Mouse (Mus musculus) c-Kit-positive CD71-positive TER-119-positive erythroid progenitor cells, embryonic 14.5 days (primary cell): ENCODE results near the gene Gm10428.
"Not testable (repeated sequence)": the region's sequence is repeated elsewhere in the genome, so short reads cannot be mapped to it uniquely, and the experiment has no call there.

Source experiments
- DNase-seq: peaks from one replicate; pipeline ENCODE4 v3.0.0-alpha.2; 2013; ENCODE audit warnings: low spot score

Gene Gm10428

GRCm38 (mm10) chr11:62752780-62753179, at the start of gene Gm10428:
Gene Gm10428 (plus strand): TSS chr11:62753100.
- DNase-seq, result no peak

GRCm38 (mm10) chr11:62706141-62706540, 46.8 kb upstream of the Gm10428 start:
- no peak for DNase-seq

GRCm38 (mm10) chr11:62708252-62708651, 44.6 kb upstream of the Gm10428 start:
- DNase-seq, result no peak

GRCm38 (mm10) chr11:62710657-62711056, 42.2 kb upstream of the Gm10428 start:
- DNase-seq, result no peak

- DNase-seq, result no peak
Measured at GRCm38 (mm10) chr11:62728276-62728675, 24.6 kb upstream of the Gm10428 start.

GRCm38 (mm10) chr11:62731311-62732021, 21.4 kb upstream of the Gm10428 start, which contains the start of gene Zfp287:
Gene Zfp287 (minus strand): TSS chr11:62731905.
- DNase-seq, result no peak

GRCm38 (mm10) chr11:62732022-62732387, 20.9 kb upstream of the Gm10428 start:
- no peak for DNase-seq

- DNase-seq, result no peak
Measured at GRCm38 (mm10) chr11:62732665-62733064, 20.2 kb upstream of the Gm10428 start.

GRCm38 (mm10) chr11:62741186-62741585, 11.7 kb upstream of the Gm10428 start:
- DNase-seq, result no peak

- DNase-seq, result no peak
Measured at GRCm38 (mm10) chr11:62742261-62742957, 10.5 kb upstream of the Gm10428 start.

GRCm38 (mm10) chr11:62744103-62744502, 8.8 kb upstream of the Gm10428 start:
- DNase-seq, result peak; percentile 43

GRCm38 (mm10) chr11:62746001-62746533, 6.8 kb upstream of the Gm10428 start:
- no peak for DNase-seq

GRCm38 (mm10) chr11:62747227-62747626, 5.7 kb upstream of the Gm10428 start:
- no peak for DNase-seq

GRCm38 (mm10) chr11:62748062-62748461, 4.8 kb upstream of the Gm10428 start:
- no peak for DNase-seq

GRCm38 (mm10) chr11:62749445-62749844, 3.5 kb upstream of the Gm10428 start:
- not testable (repeated sequence) for DNase-seq

- no peak for DNase-seq
Measured at GRCm38 (mm10) chr11:62752191-62752590, 709 bp upstream of the Gm10428 start.

- peak; percentile 56 for DNase-seq
Measured at GRCm38 (mm10) chr11:62756456-62757142, 3.7 kb downstream of the Gm10428 start.

- DNase-seq, result no peak
Measured at GRCm38 (mm10) chr11:62757143-62757507, 4.2 kb downstream of the Gm10428 start.

GRCm38 (mm10) chr11:62757906-62758305, 5.0 kb downstream of the Gm10428 start:
- no peak for DNase-seq

GRCm38 (mm10) chr11:62758491-62758890, 5.6 kb downstream of the Gm10428 start:
- DNase-seq, result no peak

- no peak for DNase-seq
Measured at GRCm38 (mm10) chr11:62760755-62761457, 8.0 kb downstream of the Gm10428 start.

GRCm38 (mm10) chr11:62776510-62776909, 23.6 kb downstream of the Gm10428 start:
- DNase-seq, result no peak
